Mouse (Mus musculus): ENCODE data around the gene Tbxas1. TPM values are rescaled to one million over a fixed set of nuclear protein-coding genes. Genes with fewer than 3 reads are reported as not detected.

Gene Tbxas1
- polyA plus RNA-seq, 1 experiment from 2014 or later = 1.7 TPM

GRCm38 (mm10) chr6:39072664-39073063, 197.5 kb downstream of the Tbxas1 start:
- H3K4me2 ChIP-seq = no peak overlapping the region
- no peaks in the 10 kb centered on the region for H3K27me3 ChIP-seq (ENCODE audit: control insufficient read depth, insufficient read depth, low read length)
- no peaks in the 10 kb centered on the region for H3K36me3 ChIP-seq (ENCODE audit: control insufficient read depth, insufficient read depth, low read length)
- ATAC-seq (replicated peaks; ENCODE audit: insufficient number of reproducible peaks, low FRiP score, low TSS enrichment) = no peak
- H3K4me3 ChIP-seq (ENCODE audit: low read depth, low read length) = no peak overlapping the region
- H3K4me1 ChIP-seq (ENCODE audit: control insufficient read depth, insufficient read depth, low read length) = no peaks in the 10 kb centered on the region
- H3K27ac ChIP-seq (ENCODE audit: low read depth, low read length) = no peak overlapping the region
- no peaks in the 10 kb centered on the region for H3K9me3 ChIP-seq (replicated peaks; ENCODE audit: control insufficient read depth, low read length)
- H3K9ac ChIP-seq (ENCODE audit: low read depth, low read length) = no peak overlapping the region
- WGBS (ENCODE audit: insufficient replicate concordance) = 56% methylated on average over 5 of the region's 5 CpGs

GRCm38 (mm10) chr6:39074186-39074585, 199.0 kb downstream of the Tbxas1 start:
- H3K9me3 ChIP-seq (replicated peaks; ENCODE audit: control insufficient read depth, low read length) = no peaks in the 10 kb centered on the region
- no peaks in the 10 kb centered on the region for H3K27me3 ChIP-seq (ENCODE audit: control insufficient read depth, insufficient read depth, low read length)
- H3K4me1 ChIP-seq (ENCODE audit: control insufficient read depth, insufficient read depth, low read length) = no peaks in the 10 kb centered on the region
- ATAC-seq (replicated peaks; ENCODE audit: insufficient number of reproducible peaks, low FRiP score, low TSS enrichment) = no peak
- no peak overlapping the region for H3K4me2 ChIP-seq
- no peak overlapping the region for H3K9ac ChIP-seq (ENCODE audit: low read depth, low read length)
- H3K27ac ChIP-seq (ENCODE audit: low read depth, low read length) = no peak overlapping the region
- no peaks in the 10 kb centered on the region for H3K36me3 ChIP-seq (ENCODE audit: control insufficient read depth, insufficient read depth, low read length)
- H3K4me3 ChIP-seq (ENCODE audit: low read depth, low read length) = no peak overlapping the region

GRCm38 (mm10) chr6:39076498-39076897, 201.3 kb downstream of the Tbxas1 start:
- ATAC-seq (replicated peaks; ENCODE audit: insufficient number of reproducible peaks, low FRiP score, low TSS enrichment) = no peak
- no peak overlapping the region for H3K27ac ChIP-seq (ENCODE audit: low read depth, low read length)
- H3K9me3 ChIP-seq (replicated peaks; ENCODE audit: control insufficient read depth, low read length) = no peaks in the 10 kb centered on the region
- H3K4me3 ChIP-seq (ENCODE audit: low read depth, low read length) = no peak overlapping the region
- no peaks in the 10 kb centered on the region for H3K27me3 ChIP-seq (ENCODE audit: control insufficient read depth, insufficient read depth, low read length)
- H3K36me3 ChIP-seq (ENCODE audit: control insufficient read depth, insufficient read depth, low read length) = no peaks in the 10 kb centered on the region
- no peak overlapping the region for H3K9ac ChIP-seq (ENCODE audit: low read depth, low read length)
- H3K4me1 ChIP-seq (ENCODE audit: control insufficient read depth, insufficient read depth, low read length) = no peaks in the 10 kb centered on the region
- no peak overlapping the region for H3K4me2 ChIP-seq

- WGBS (ENCODE audit: insufficient replicate concordance) = 70% methylated on average over 4 of the region's 4 CpGs
- ATAC-seq (replicated peaks; ENCODE audit: insufficient number of reproducible peaks, low FRiP score, low TSS enrichment) = no peak
- Histone ChIP-seq H3K9ac (ENCODE audit: low read depth, low read length) (no peak overlapping the region), H3K27me3 (ENCODE audit: control insufficient read depth, insufficient read depth, low read length) (no peaks in the 10 kb centered on the region), H3K4me1 (ENCODE audit: control insufficient read depth, insufficient read depth, low read length) (no peaks in the 10 kb centered on the region), H3K36me3 (ENCODE audit: control insufficient read depth, insufficient read depth, low read length) (no peaks in the 10 kb centered on the region), H3K9me3 (replicated peaks; ENCODE audit: control insufficient read depth, low read length) (no peaks in the 10 kb centered on the region), H3K27ac (ENCODE audit: low read depth, low read length) (no peak overlapping the region), H3K4me2 (no peak overlapping the region), H3K4me3 (ENCODE audit: low read depth, low read length) (no peak overlapping the region)
Measured at GRCm38 (mm10) chr6:39104631-39105030, 229.4 kb downstream of the Tbxas1 start.

- H3K4me1 ChIP-seq (ENCODE audit: control insufficient read depth, insufficient read depth, low read length) = no peaks in the 10 kb centered on the region
- H3K9me3 ChIP-seq (replicated peaks; ENCODE audit: control insufficient read depth, low read length) = no peaks in the 10 kb centered on the region
- no peak for ATAC-seq (replicated peaks; ENCODE audit: insufficient number of reproducible peaks, low FRiP score, low TSS enrichment)
- whole genome bisulfite sequencing (ENCODE audit: insufficient replicate concordance) = 48% methylated on average over 2 of the region's 2 CpGs
- no peak overlapping the region for H3K27ac ChIP-seq (ENCODE audit: low read depth, low read length)
- H3K27me3 ChIP-seq (ENCODE audit: control insufficient read depth, insufficient read depth, low read length) = no peaks in the 10 kb centered on the region
- H3K4me2 ChIP-seq = no peak overlapping the region
- no peaks in the 10 kb centered on the region for H3K36me3 ChIP-seq (ENCODE audit: control insufficient read depth, insufficient read depth, low read length)
- no peak overlapping the region for H3K4me3 ChIP-seq (ENCODE audit: low read depth, low read length)
- no peak overlapping the region for H3K9ac ChIP-seq (ENCODE audit: low read depth, low read length)
Measured at GRCm38 (mm10) chr6:39106812-39107211, 231.6 kb downstream of the Tbxas1 start.

GRCm38 (mm10) chr6:39112701-39113100, 237.5 kb downstream of the Tbxas1 start:
- ATAC-seq (replicated peaks; ENCODE audit: insufficient number of reproducible peaks, low FRiP score, low TSS enrichment) = no peak
- no peak overlapping the region for H3K9ac ChIP-seq (ENCODE audit: low read depth, low read length)
- peaks cover 6% of the 10 kb centered on the region; the same call in 1 of the 2 replicates for H3K4me1 ChIP-seq (ENCODE audit: control insufficient read depth, insufficient read depth, low read length)
- no peaks in the 10 kb centered on the region for H3K9me3 ChIP-seq (replicated peaks; ENCODE audit: control insufficient read depth, low read length)
- H3K27me3 ChIP-seq (ENCODE audit: control insufficient read depth, insufficient read depth, low read length) = peaks cover 8% of the 10 kb centered on the region
- H3K4me2 ChIP-seq = no peak overlapping the region
- no peak overlapping the region for H3K4me3 ChIP-seq (ENCODE audit: low read depth, low read length)
- H3K27ac ChIP-seq (ENCODE audit: low read depth, low read length) = no peak overlapping the region
- WGBS (ENCODE audit: insufficient replicate concordance) = 88% methylated on average over 3 of the region's 3 CpGs
- H3K36me3 ChIP-seq (ENCODE audit: control insufficient read depth, insufficient read depth, low read length) = no peaks in the 10 kb centered on the region

GRCm38 (mm10) chr6:39113141-39113540, 237.9 kb downstream of the Tbxas1 start:
- no peak for ATAC-seq (replicated peaks; ENCODE audit: insufficient number of reproducible peaks, low FRiP score, low TSS enrichment)
- no peaks in the 10 kb centered on the region for H3K36me3 ChIP-seq (ENCODE audit: control insufficient read depth, insufficient read depth, low read length)
- WGBS (ENCODE audit: insufficient replicate concordance) = 87% methylated on average over 3 of the region's 3 CpGs
- no peak overlapping the region for H3K27ac ChIP-seq (ENCODE audit: low read depth, low read length)
- peaks cover 6% of the 10 kb centered on the region; the same call in 1 of the 2 replicates for H3K4me1 ChIP-seq (ENCODE audit: control insufficient read depth, insufficient read depth, low read length)
- H3K9me3 ChIP-seq (replicated peaks; ENCODE audit: control insufficient read depth, low read length) = no peaks in the 10 kb centered on the region
- no peak overlapping the region for H3K9ac ChIP-seq (ENCODE audit: low read depth, low read length)
- no peak overlapping the region for H3K4me3 ChIP-seq (ENCODE audit: low read depth, low read length)
- peaks cover 10% of the 10 kb centered on the region for H3K27me3 ChIP-seq (ENCODE audit: control insufficient read depth, insufficient read depth, low read length)
- H3K4me2 ChIP-seq = no peak overlapping the region

GRCm38 (mm10) chr6:39115438-39115837, 240.2 kb downstream of the Tbxas1 start:
- H3K27me3 ChIP-seq (ENCODE audit: control insufficient read depth, insufficient read depth, low read length) = peaks cover 17% of the 10 kb centered on the region
- H3K27ac ChIP-seq (ENCODE audit: low read depth, low read length) = no peak overlapping the region
- no peak overlapping the region for H3K4me2 ChIP-seq
- H3K9ac ChIP-seq (ENCODE audit: low read depth, low read length) = no peak overlapping the region
- H3K4me1 ChIP-seq (ENCODE audit: control insufficient read depth, insufficient read depth, low read length) = peaks cover 6% of the 10 kb centered on the region; the same call in 1 of the 2 replicates
- no peak overlapping the region for H3K4me3 ChIP-seq (ENCODE audit: low read depth, low read length)
- 75% methylated on average over 1 of the region's 1 CpGs for WGBS (ENCODE audit: insufficient replicate concordance)
- H3K9me3 ChIP-seq (replicated peaks; ENCODE audit: control insufficient read depth, low read length) = no peaks in the 10 kb centered on the region
- no peak for ATAC-seq (replicated peaks; ENCODE audit: insufficient number of reproducible peaks, low FRiP score, low TSS enrichment)
- no peaks in the 10 kb centered on the region for H3K36me3 ChIP-seq (ENCODE audit: control insufficient read depth, insufficient read depth, low read length)

GRCm38 (mm10) chr6:39117584-39118455, 242.6 kb downstream of the Tbxas1 start, which contains the start of gene Parp12:
Parp12 (minus strand) TSS chr6:39118349.
- H3K4me2 ChIP-seq = peak within 1 kb of the TSS; percentile 83
- H3K9me3 ChIP-seq (replicated peaks; ENCODE audit: control insufficient read depth, low read length) = no peaks in the 10 kb centered on the region
- 2% methylated on average over 97 of the region's 101 CpGs for WGBS (ENCODE audit: insufficient replicate concordance)
- peak within 1 kb of the TSS; percentile 82 for H3K9ac ChIP-seq (ENCODE audit: low read depth, low read length)
- no peaks in the 10 kb centered on the region for H3K36me3 ChIP-seq (ENCODE audit: control insufficient read depth, insufficient read depth, low read length)
- ATAC-seq (replicated peaks; ENCODE audit: insufficient number of reproducible peaks, low FRiP score, low TSS enrichment) = peak; percentile 61
- peak within 1 kb of the TSS; percentile 84 for H3K4me3 ChIP-seq (ENCODE audit: low read depth, low read length)
- peaks cover 6% of the 10 kb centered on the region; the same call in 1 of the 2 replicates for H3K4me1 ChIP-seq (ENCODE audit: control insufficient read depth, insufficient read depth, low read length)
- H3K27me3 ChIP-seq (ENCODE audit: control insufficient read depth, insufficient read depth, low read length) = peaks cover 17% of the 10 kb centered on the region
- no peak within 1 kb of the TSS for H3K27ac ChIP-seq (ENCODE audit: low read depth, low read length)

Data from heart, embryonic 11.5 days (tissue).